Mouse (Mus musculus) myocyte (in vitro differentiated cells): Measurements from ENCODE around the gene Insig1. TPM values are rescaled to one million over a fixed set of nuclear protein-coding genes. Genes with fewer than 3 reads are reported as not detected.

Experiments used
- H3K27me3 ChIP-seq: one replicate; pipeline ENCODE4 v1.6.1; 2011; ENCODE audit not compliant: control insufficient read depth, insufficient read depth, insufficient read length
- H3K36me3 ChIP-seq: one replicate; pipeline ENCODE4 v1.6.1; 2011; ENCODE audit not compliant: control insufficient read depth, insufficient read depth
- H3K4me2 ChIP-seq: one replicate; pipeline ENCODE4 v1.6.1; 2011; ENCODE audit warnings: low read depth, control low read depth
- H3K4me3 ChIP-seq: one replicate; pipeline ENCODE4 v1.5.1; 2011; ENCODE audit warnings: mild to moderate bottlenecking, control low read depth, moderate library complexity
- H3K79me2 ChIP-seq: one replicate; pipeline ENCODE4 v1.6.1; 2011; ENCODE audit not compliant: control insufficient read depth, insufficient read depth
- H3ac ChIP-seq: one replicate; pipeline ENCODE4 v1.6.1; 2011; ENCODE audit not compliant: control insufficient read depth, insufficient read length
- CEBPB ChIP-seq: IDR thresholded peaks from 2 replicates; pipeline ENCODE4 v1.6.1; 2011; ENCODE audit warnings: mild to moderate bottlenecking, moderate library complexity; ENCODE audit not compliant: poor library complexity, insufficient read depth, severe bottlenecking
- E2F4 ChIP-seq: IDR thresholded peaks from one replicate; pipeline ENCODE4 v1.6.1; 2011; ENCODE audit warnings: mild to moderate bottlenecking, control low read depth, moderate library complexity; ENCODE audit not compliant: insufficient read depth
- MAX ChIP-seq: IDR thresholded peaks from one replicate; pipeline ENCODE4 v1.6.1; 2011; ENCODE audit warnings: low read depth, mild to moderate bottlenecking, control low read depth
- MYOD1 ChIP-seq, 3 experiments: IDR thresholded peaks; one replicate each; pipeline ENCODE4 v1.6.1; 2011; ENCODE audit warnings: control low read depth in 2 of 3, low read depth in 2 of 3, mild to moderate bottlenecking in 2 of 3, moderate library complexity in 1 of 3; ENCODE audit not compliant: insufficient read length in 2 of 3, control insufficient read depth in 1 of 3
- MYOG ChIP-seq, 3 experiments: IDR thresholded peaks; one replicate each; pipeline ENCODE4 v1.6.1; 2011; ENCODE audit warnings: control low read depth in 2 of 3, low read depth in 2 of 3, mild to moderate bottlenecking in 2 of 3; ENCODE audit not compliant: insufficient read length in 2 of 3, control insufficient read depth in 1 of 3, insufficient read depth in 1 of 3
- POLR2A ChIP-seq: IDR thresholded peaks from one replicate; pipeline ENCODE4 v1.6.1; 2011; ENCODE audit warnings: low read depth, mild to moderate bottlenecking, control low read depth, moderate library complexity; ENCODE audit not compliant: insufficient read length
- POLR2AphosphoS2 ChIP-seq: IDR thresholded peaks from one replicate; pipeline ENCODE4 v1.6.1; 2011; ENCODE audit warnings: low read depth, control low read depth; ENCODE audit not compliant: insufficient read length
- REST ChIP-seq: IDR thresholded peaks from one replicate; pipeline ENCODE4 v1.6.1; 2011; ENCODE audit warnings: mild to moderate bottlenecking, control low read depth, moderate library complexity; ENCODE audit not compliant: insufficient read depth, insufficient read length
- SRF ChIP-seq: IDR thresholded peaks from one replicate; pipeline ENCODE4 v1.6.1; 2011; ENCODE audit warnings: low read depth; ENCODE audit not compliant: control insufficient read depth, insufficient read length
- TCF12 ChIP-seq: IDR thresholded peaks from one replicate; pipeline ENCODE4 v1.6.1; 2011; ENCODE audit warnings: mild to moderate bottlenecking, control low read depth; ENCODE audit not compliant: poor library complexity, insufficient read depth, severe bottlenecking
- TCF3 ChIP-seq: IDR thresholded peaks from one replicate; pipeline ENCODE4 v1.6.1; 2011; ENCODE audit warnings: low read depth, control low read depth; ENCODE audit not compliant: insufficient read length
- USF1 ChIP-seq: IDR thresholded peaks from one replicate; pipeline ENCODE4 v1.6.1; 2011; ENCODE audit warnings: low read depth, mild to moderate bottlenecking, control low read depth, moderate library complexity
- polyA plus RNA-seq: library from polyadenylated mRNA; unstranded; fragments of >200 nt; fragmentation: generic; extraction: Trizol; gene quantifications from one replicate; pipeline ENCODE4 v1.2.1, GENCODE M21; 2012; ENCODE audit warnings: missing spikeins

The Insig1 gene
- polyA plus RNA-seq, 1 experiment, result 67.4 TPM

DNA sequence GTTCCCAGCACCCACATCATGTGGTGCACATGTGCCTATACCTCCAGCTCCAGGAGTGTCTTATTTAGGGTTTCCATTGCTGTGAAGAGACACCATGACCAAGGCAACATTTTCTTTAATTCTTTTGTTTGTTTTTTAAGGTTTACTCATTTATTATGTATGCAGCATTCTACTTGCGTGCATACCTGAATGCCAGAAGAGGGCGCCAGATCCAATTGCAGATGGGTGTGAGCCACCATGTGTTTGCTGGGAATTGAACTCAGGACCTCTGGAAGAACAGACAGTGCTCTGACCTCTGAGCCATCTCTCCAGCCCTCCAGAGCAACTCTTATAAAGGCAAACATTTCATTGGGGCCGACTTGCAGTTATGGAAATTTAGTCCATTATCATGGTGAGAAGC, 21.2 kb downstream of the Insig1 start:
- Histone ChIP-seq H3ac (no peak overlapping the region), H3K27me3 (peaks cover 19% of the 10 kb centered on the region), H3K4me3 (no peak overlapping the region), H3K79me2 (no peaks in the 10 kb centered on the region), H3K4me2 (no peak overlapping the region), H3K36me3 (no peaks in the 10 kb centered on the region)
- no peak for TF ChIP-seq USF1
- no peak for TF ChIP-seq TCF12
- TF ChIP-seq CEBPB, result no peak
- no peak for TF ChIP-seq SRF
- TF ChIP-seq MYOG (IDR thresholded peaks at IDR 0.05; ENCODE audit: control insufficient read depth in 1 of 3, insufficient read depth in 1 of 3, insufficient read length in 2 of 3, low read depth in 2 of 3), result no peak

GRCm38 (mm10) chr5:28093874-28094273, 22.7 kb downstream of the Insig1 start:
- TF ChIP-seq POLR2A (no peak), MYOG (IDR thresholded peaks at IDR 0.05; ENCODE audit: control insufficient read depth in 1 of 3, insufficient read depth in 1 of 3, insufficient read length in 2 of 3, low read depth in 2 of 3) (no peak), E2F4 (no peak), CEBPB (no peak), USF1 (no peak), MYOD1 (IDR thresholded peaks at IDR 0.05; ENCODE audit: control insufficient read depth in 1 of 3, insufficient read length in 2 of 3, low read depth in 2 of 3) (no peak), REST (no peak), MAX (no peak), TCF3 (no peak), TCF12 (no peak), SRF (no peak), POLR2AphosphoS2 (no peak)
- peaks cover 19% of the 10 kb centered on the region for H3K27me3 ChIP-seq
- no peaks in the 10 kb centered on the region for H3K79me2 ChIP-seq
- no peak overlapping the region for H3ac ChIP-seq
- H3K36me3 ChIP-seq, result no peaks in the 10 kb centered on the region
- no peak overlapping the region for H3K4me2 ChIP-seq
- no peak overlapping the region for H3K4me3 ChIP-seq

DNA sequence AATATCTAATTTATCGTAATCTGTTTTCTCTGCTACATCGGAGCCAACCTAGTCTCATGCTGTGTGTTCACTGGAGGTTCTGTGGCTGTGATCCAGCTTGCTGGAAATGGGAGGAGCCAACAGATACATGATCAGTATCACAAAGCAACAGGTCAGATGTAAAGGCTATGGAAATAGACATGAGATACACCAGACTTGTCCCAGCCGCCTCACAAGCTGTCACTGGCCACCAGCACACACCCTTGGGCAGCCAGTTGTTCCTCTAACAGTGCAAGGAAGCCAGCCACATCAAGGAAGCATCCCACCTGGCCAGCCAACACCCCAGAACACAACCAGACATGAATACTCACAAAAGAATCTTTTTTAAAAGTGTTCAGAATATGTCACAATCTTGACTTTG, 23.2 kb downstream of the Insig1 start:
- Histone ChIP-seq H3K27me3 (peaks cover 19% of the 10 kb centered on the region), H3K4me2 (no peak overlapping the region), H3K4me3 (no peak overlapping the region), H3K36me3 (no peaks in the 10 kb centered on the region), H3K79me2 (no peaks in the 10 kb centered on the region), H3ac (no peak overlapping the region)
- no peak for TF ChIP-seq POLR2A

- Histone ChIP-seq H3K36me3 (no peaks in the 10 kb centered on the region), H3ac (no peak overlapping the region), H3K4me2 (no peak overlapping the region), H3K27me3 (peaks cover 19% of the 10 kb centered on the region), H3K4me3 (no peak overlapping the region), H3K79me2 (no peaks in the 10 kb centered on the region)
- TF ChIP-seq MAX (no peak), POLR2A (no peak), TCF12 (no peak), USF1 (no peak), CEBPB (no peak), MYOD1 (IDR thresholded peaks at IDR 0.05; ENCODE audit: control insufficient read depth in 1 of 3, insufficient read length in 2 of 3, low read depth in 2 of 3) (no peak), POLR2AphosphoS2 (no peak), SRF (no peak), REST (no peak), E2F4 (no peak), MYOG (IDR thresholded peaks at IDR 0.05; ENCODE audit: control insufficient read depth in 1 of 3, insufficient read depth in 1 of 3, insufficient read length in 2 of 3, low read depth in 2 of 3) (no peak), TCF3 (no peak)
Observed at GRCm38 (mm10) chr5:28094846-28095245, 23.7 kb downstream of the Insig1 start.

GRCm38 (mm10) chr5:28095671-28096070, 24.5 kb downstream of the Insig1 start:
- H3ac ChIP-seq, result no peak overlapping the region
- H3K79me2 ChIP-seq, result no peaks in the 10 kb centered on the region
- H3K36me3 ChIP-seq, result no peaks in the 10 kb centered on the region
- peaks cover 19% of the 10 kb centered on the region for H3K27me3 ChIP-seq
- H3K4me3 ChIP-seq, result no peak overlapping the region
- TF ChIP-seq SRF (no peak), MYOG (IDR thresholded peaks at IDR 0.05; ENCODE audit: control insufficient read depth in 1 of 3, insufficient read depth in 1 of 3, insufficient read length in 2 of 3, low read depth in 2 of 3) (no peak), TCF3 (no peak), REST (no peak), USF1 (no peak), MYOD1 (IDR thresholded peaks at IDR 0.05; ENCODE audit: control insufficient read depth in 1 of 3, insufficient read length in 2 of 3, low read depth in 2 of 3) (no peak), MAX (no peak), E2F4 (no peak), CEBPB (no peak), TCF12 (no peak), POLR2AphosphoS2 (no peak), POLR2A (no peak)
- no peak overlapping the region for H3K4me2 ChIP-seq
